Mouse (Mus musculus) hindbrain, postnatal 0 days (tissue): ENCODE results near the gene Glt1d1. TPM values are rescaled to one million over a fixed set of nuclear protein-coding genes. Genes with fewer than 3 reads are reported as not detected.
A peak's percentile ranks its signal among the peaks of the same experiment; 100 is the strongest.

Experiments used
- ATAC-seq: fragments of 200-750 bp; cut with Nextera tagmentation; 2 replicates; pipeline ENCODE4 v1.8.0; 2017; ENCODE audit warnings: mild to moderate bottlenecking, moderate TSS enrichment, moderate library complexity
- DNase-seq: peaks from one replicate; pipeline ENCODE4 v3.0.0-alpha.2; 2015; ENCODE audit warnings: low spot score
- H3K27ac ChIP-seq: fragments of 300-500 bp; sonication (generic); 2 replicates; pipeline ENCODE4 v1.5.1; 2014; ENCODE audit warnings: mild to moderate bottlenecking
- H3K27me3 ChIP-seq: fragments of 300-500 bp; sonication (generic); 2 replicates; pipeline ENCODE4 v1.6.1; 2014; ENCODE audit warnings: low read length, mixed read lengths; ENCODE audit not compliant: insufficient read depth
- H3K36me3 ChIP-seq: fragments of 300-500 bp; sonication (generic); 2 replicates; pipeline ENCODE4 v1.6.1; 2014; ENCODE audit warnings: low read length, mixed read lengths; ENCODE audit not compliant: insufficient read depth
- H3K4me1 ChIP-seq: fragments of 300-500 bp; sonication (generic); 2 replicates; pipeline ENCODE4 v1.6.1; 2014; ENCODE audit warnings: antibody characterized with exemption, low read length, mixed read lengths; ENCODE audit not compliant: insufficient read depth
- H3K4me2 ChIP-seq: fragments of 300-500 bp; sonication (generic); 2 replicates; pipeline ENCODE4 v1.6.1; 2014; ENCODE audit warnings: low read depth, mild to moderate bottlenecking, low read length, moderate library complexity, mixed read lengths
- H3K4me3 ChIP-seq: fragments of 300-500 bp; sonication (generic); 2 replicates; pipeline ENCODE4 v1.5.1; 2014; ENCODE audit warnings: low read length
- H3K9ac ChIP-seq: fragments of 300-500 bp; sonication (generic); replicated peaks from 2 replicates; pipeline ENCODE4 v1.6.1; 2014; ENCODE audit warnings: mild to moderate bottlenecking, low read length, moderate library complexity, mixed read lengths
- H3K9me3 ChIP-seq: fragments of 300-500 bp; sonication (generic); 2 replicates; pipeline ENCODE4 v1.6.1; 2016; ENCODE audit warnings: low read length, mixed read lengths
- CTCF ChIP-seq: IDR thresholded peaks from 2 replicates; pipeline ENCODE4 v1.5.1; 2016; ENCODE audit warnings: antibody characterized with exemption, control low read depth, low read depth
- WGBS: fragments of 180-500 bp; shearing (Covaris S2); extraction: QIAGEN DNeasy Blood & Tissue Kit; methylation state at CpG from one replicate; pipeline ENCODE4 v1.1.7; 2014; 5-methylcytosine and 5-hydroxymethylcytosine counted together
- polyA plus RNA-seq: library from polyadenylated mRNA; unstranded; fragments of >200 nt; fragmentation: Nextera tagmentation; extraction: Ambion mirVana; gene quantifications from 2 replicates; pipeline ENCODE4 v1.2.1, GENCODE M21; 2015
- total RNA-seq: library from RNA; depleted of rRNA; stranded (reverse); fragments of >200 nt; gene quantifications from 2 replicates; pipeline ENCODE4 v1.2.3, GENCODE M21; 2014

Gene Glt1d1
- total and polyA plus RNA-seq, 2 experiments from 2014 or later = 2.9 to 8.9 TPM

- Histone ChIP-seq H3K9me3 (0 out of 2 replicates have a peak, but pooled peaks cover 2% of the 10 kb centered on the region), H3K27me3 (no peaks in the 10 kb centered on the region), H3K9ac (no peak overlapping the region), H3K36me3 (no peaks in the 10 kb centered on the region), H3K4me3 (no peak overlapping the region), H3K4me1 (no peaks in the 10 kb centered on the region), H3K4me2 (no peak overlapping the region), H3K27ac (no peak overlapping the region)
- no peak for TF ChIP-seq CTCF
- ATAC-seq = no peak
- no peak for DNase-seq
- 85% methylated on average over 6 of the region's 6 CpGs for WGBS
These were observed 7.1 kb downstream of the Glt1d1 start for GRCm38 (mm10) chr5:127639067-127639605.

- no peak for ATAC-seq
- H3K9me3 ChIP-seq = 0 out of 2 replicates have a peak, but pooled peaks cover 2% of the 10 kb centered on the region
- H3K4me3 ChIP-seq = no peak overlapping the region
- no peak for DNase-seq
- H3K4me2 ChIP-seq = no peak overlapping the region
- H3K9ac ChIP-seq = no peak overlapping the region
- no peak overlapping the region for H3K27ac ChIP-seq
- no peaks in the 10 kb centered on the region for H3K4me1 ChIP-seq
- H3K36me3 ChIP-seq = no peaks in the 10 kb centered on the region
- WGBS = 93% methylated on average over 13 of the region's 13 CpGs
- H3K27me3 ChIP-seq = no peaks in the 10 kb centered on the region
- no peak for TF ChIP-seq CTCF
These were observed 7.6 kb downstream of the Glt1d1 start for GRCm38 (mm10) chr5:127639635-127640034.

GRCm38 (mm10) chr5:127640359-127640758 is 8.3 kb downstream of the Glt1d1 start:
- Histone ChIP-seq H3K9me3 (0 out of 2 replicates have a peak, but pooled peaks cover 2% of the 10 kb centered on the region), H3K27me3 (no peaks in the 10 kb centered on the region), H3K4me2 (no peak overlapping the region), H3K36me3 (no peaks in the 10 kb centered on the region), H3K9ac (no peak overlapping the region), H3K4me3 (no peak overlapping the region), H3K4me1 (no peaks in the 10 kb centered on the region), H3K27ac (no peak overlapping the region)
- ATAC-seq = no peak
- WGBS = 100% methylated on average over 3 of the region's 3 CpGs
- no peak for DNase-seq
- TF ChIP-seq CTCF = peak; percentile 53

GRCm38 (mm10) chr5:127641185-127641958 is 9.3 kb downstream of the Glt1d1 start:
- Histone ChIP-seq H3K27ac (no peak overlapping the region), H3K4me2 (no peak overlapping the region), H3K4me1 (no peaks in the 10 kb centered on the region), H3K9ac (no peak overlapping the region), H3K9me3 (0 out of 2 replicates have a peak, but pooled peaks cover 2% of the 10 kb centered on the region), H3K4me3 (no peak overlapping the region), H3K27me3 (no peaks in the 10 kb centered on the region), H3K36me3 (no peaks in the 10 kb centered on the region)
- 89% methylated on average over 15 of the region's 15 CpGs for WGBS
- DNase-seq (no peak), ATAC-seq (no peak)
- no peak for TF ChIP-seq CTCF

GRCm38 (mm10) chr5:127648046-127648445 is 16.0 kb downstream of the Glt1d1 start:
- peak; percentile 57 for TF ChIP-seq CTCF
- 82% methylated on average over 6 of the region's 6 CpGs for WGBS
- H3K27ac ChIP-seq = no peak overlapping the region
- no peaks in the 10 kb centered on the region for H3K27me3 ChIP-seq
- DNase-seq (peak; percentile 15), ATAC-seq (no peak)
- no peaks in the 10 kb centered on the region for H3K4me1 ChIP-seq
- H3K4me3 ChIP-seq = no peak overlapping the region
- no peak overlapping the region for H3K4me2 ChIP-seq
- no peaks in the 10 kb centered on the region for H3K36me3 ChIP-seq
- H3K9me3 ChIP-seq = no peaks in the 10 kb centered on the region
- no peak overlapping the region for H3K9ac ChIP-seq

- ATAC-seq (no peak), DNase-seq (no peak)
- H3K4me3 ChIP-seq = no peak overlapping the region
- no peaks in the 10 kb centered on the region for H3K36me3 ChIP-seq
- no peak overlapping the region for H3K9ac ChIP-seq
- H3K4me1 ChIP-seq = no peaks in the 10 kb centered on the region
- H3K4me2 ChIP-seq = no peak overlapping the region
- no peaks in the 10 kb centered on the region for H3K27me3 ChIP-seq
- no peaks in the 10 kb centered on the region for H3K9me3 ChIP-seq
- peak; percentile 50 for TF ChIP-seq CTCF
- H3K27ac ChIP-seq = no peak overlapping the region
These were observed 17.0 kb downstream of the Glt1d1 start for GRCm38 (mm10) chr5:127649077-127649476.

- TF ChIP-seq CTCF = peak; percentile 25
- H3K4me2 ChIP-seq = no peak overlapping the region
- no peaks in the 10 kb centered on the region for H3K4me1 ChIP-seq
- H3K9ac ChIP-seq = no peak overlapping the region
- H3K9me3 ChIP-seq = peaks cover 3% of the 10 kb centered on the region; the same call in 1 of the 2 replicates
- DNase-seq (no peak), ATAC-seq (no peak)
- no peak overlapping the region for H3K4me3 ChIP-seq
- no peak overlapping the region for H3K27ac ChIP-seq
- no peaks in the 10 kb centered on the region for H3K27me3 ChIP-seq
- 85% methylated on average over 2 of the region's 2 CpGs for WGBS
- H3K36me3 ChIP-seq = no peaks in the 10 kb centered on the region
These were observed 26.2 kb downstream of the Glt1d1 start for GRCm38 (mm10) chr5:127658257-127658656.
